Mouse (Mus musculus): ENCODE data around the gene Gm28374.
"Not testable (repeated sequence)": the region's sequence is repeated elsewhere in the genome, so short reads cannot be mapped to it uniquely, and the experiment has no call there.

The Gm28374 gene

GRCm38 (mm10) chr19:6082156-6082555 lies at the start of gene Gm28374:
TSS of gene Gm28374 (minus strand) at chr19:6082256.
- no peak for DNase-seq (ENCODE audit: low read depth)

GRCm38 (mm10) chr19:6130414-6131128 lies 48.5 kb upstream of the Gm28374 start:
- DNase-seq (ENCODE audit: low read depth): not testable (repeated sequence)

- DNase-seq (ENCODE audit: low read depth): peak; percentile 94
Measured at GRCm38 (mm10) chr19:6127760-6128341, 45.8 kb upstream of the Gm28374 start, which contains the start of gene Snx15. TSS of gene Snx15 (minus strand) at chr19:6128304.

GRCm38 (mm10) chr19:6126789-6127580 lies 44.9 kb upstream of the Gm28374 start:
- no peak for DNase-seq (ENCODE audit: low read depth)

GRCm38 (mm10) chr19:6126289-6126688 lies 44.2 kb upstream of the Gm28374 start:
- peak; percentile 82 for DNase-seq (ENCODE audit: low read depth)

GRCm38 (mm10) chr19:6124898-6125297 lies 42.8 kb upstream of the Gm28374 start:
- peak; percentile 54 for DNase-seq (ENCODE audit: low read depth)

- no peak for DNase-seq (ENCODE audit: low read depth)
Measured at GRCm38 (mm10) chr19:6123330-6123729, 41.3 kb upstream of the Gm28374 start.

GRCm38 (mm10) chr19:6121761-6122160 lies 39.7 kb upstream of the Gm28374 start:
- no peak for DNase-seq (ENCODE audit: low read depth)

GRCm38 (mm10) chr19:6118677-6119185 lies 36.7 kb upstream of the Gm28374 start:
- no peak for DNase-seq (ENCODE audit: low read depth)

GRCm38 (mm10) chr19:6117986-6118676 lies 36.1 kb upstream of the Gm28374 start, which contains the start of gene Sac3d1:
TSS of gene Sac3d1 (minus strand) at chr19:6118650.
- DNase-seq (ENCODE audit: low read depth): peak; percentile 96

GRCm38 (mm10) chr19:6117346-6117985 lies 35.4 kb upstream of the Gm28374 start:
- no peak for DNase-seq (ENCODE audit: low read depth)

- no peak for DNase-seq (ENCODE audit: low read depth)
Measured at GRCm38 (mm10) chr19:6116113-6116850, 34.2 kb upstream of the Gm28374 start.

GRCm38 (mm10) chr19:6113116-6113515 lies 31.1 kb upstream of the Gm28374 start:
- no peak for DNase-seq (ENCODE audit: low read depth)

- DNase-seq (ENCODE audit: low read depth): no peak
Measured at GRCm38 (mm10) chr19:6105586-6105985, 23.5 kb upstream of the Gm28374 start, which contains the start of gene Naaladl1. TSS of gene Naaladl1 (plus strand) at chr19:6105782.

GRCm38 (mm10) chr19:6104476-6104875 lies 22.4 kb upstream of the Gm28374 start:
- no peak for DNase-seq (ENCODE audit: low read depth)

- peak; percentile 35 for DNase-seq (ENCODE audit: low read depth)
Measured at GRCm38 (mm10) chr19:6102169-6102853, 20.3 kb upstream of the Gm28374 start.

- DNase-seq (ENCODE audit: low read depth): peak; percentile 71
Measured at GRCm38 (mm10) chr19:6101186-6101585, 19.1 kb upstream of the Gm28374 start.

GRCm38 (mm10) chr19:6097847-6098246 lies 15.8 kb upstream of the Gm28374 start:
- DNase-seq (ENCODE audit: low read depth): no peak

GRCm38 (mm10) chr19:6094119-6094518 lies 12.1 kb upstream of the Gm28374 start, which contains the start of gene AC131692.1:
TSS of gene AC131692.1 (plus strand) at chr19:6094419.
- no peak for DNase-seq (ENCODE audit: low read depth)

GRCm38 (mm10) chr19:6088841-6089240 lies 6.8 kb upstream of the Gm28374 start:
- DNase-seq (ENCODE audit: low read depth): no peak
